9 mouse cellular contexts compared by ENCODE assay signal in the genomic region with DNA sequence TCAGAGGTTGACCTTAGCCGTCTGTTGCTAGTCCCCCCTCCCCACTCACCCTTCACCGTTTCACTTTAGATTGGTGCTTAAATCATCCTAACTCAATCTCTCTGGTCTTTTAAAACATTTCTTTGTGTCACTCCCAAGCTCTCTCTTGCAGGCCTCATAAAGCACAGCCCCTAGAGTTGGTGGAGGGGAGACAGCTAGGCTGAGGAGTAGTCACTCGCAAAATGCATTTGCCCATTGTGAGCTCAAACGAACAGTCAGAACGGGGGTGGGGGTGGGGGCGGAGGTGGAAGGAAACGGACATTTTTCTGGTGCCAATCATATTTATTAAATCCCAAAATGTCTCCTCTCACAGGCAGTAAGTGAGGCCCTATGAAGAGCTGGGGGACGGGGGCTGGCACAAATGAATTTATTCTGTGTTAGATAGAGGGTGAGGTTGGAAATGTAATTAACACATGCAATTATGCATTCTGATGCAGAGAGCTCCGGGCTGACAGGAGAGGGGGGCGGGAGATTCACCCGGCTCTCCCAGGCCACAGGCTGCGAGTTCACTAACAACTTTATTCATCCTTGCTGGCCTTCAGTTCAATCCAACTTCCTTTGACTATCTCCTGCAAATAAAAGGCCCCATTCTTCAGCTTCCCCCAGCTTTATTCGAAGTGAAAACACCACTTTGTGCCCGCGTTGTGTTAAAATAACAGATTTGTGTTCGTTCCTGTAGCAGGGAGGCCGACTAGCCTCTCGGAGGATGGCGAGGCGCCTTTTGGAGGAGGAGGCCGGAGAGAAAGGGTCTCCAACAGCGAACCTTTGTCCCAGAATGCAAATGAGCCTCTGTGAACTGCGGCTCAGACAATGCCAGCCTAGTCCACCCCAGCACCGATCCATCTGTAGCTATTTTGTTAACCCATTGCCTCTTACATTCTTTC.
A peak's percentile ranks its signal among the peaks of the same experiment; 100 is the strongest.
DNase-seq lines count a peak whose midpoint lies in the region; ATAC-seq lines count a peak whose summit lies in the region.
"Had no signal": no experiment of that assay in that cellular context is flagged by ENCODE, and none has a peak within 500 bp of the region (broad histone marks: within the 10 kb centered on the region; RNA-seq: fewer than 3 reads in every experiment).

No protein-coding gene starts in this region.

- peak overlapping the region; percentile 67 for H3K27ac ChIP-seq in hindbrain, embryonic 15.5 days (replicated peaks)
- H3K27ac ChIP-seq in midbrain, embryonic 14.5 days (replicated peaks; ENCODE audit: low read depth, low read length) = peak overlapping the region; percentile 39

- 11% methylated on average over 24 of the region's 24 CpGs for WGBS in hindbrain, embryonic 15.5 days
- WGBS in midbrain, embryonic 14.5 days = 4% methylated on average over 24 of the region's 24 CpGs

- H3K9ac ChIP-seq in hindbrain, embryonic 15.5 days = no peak overlapping the region
- H3K9ac ChIP-seq in midbrain, embryonic 14.5 days (replicated peaks; ENCODE audit: low read length) = no peak overlapping the region; the same call in 1 of the 2 replicates

- no peaks in the 10 kb centered on the region for H3K9me3 ChIP-seq in hindbrain, embryonic 15.5 days
- H3K9me3 ChIP-seq in midbrain, embryonic 14.5 days (ENCODE audit: control insufficient read depth, low read length) = no peaks in the 10 kb centered on the region

- peak; percentile 78 for ATAC-seq in hindbrain, embryonic 15.5 days (ENCODE audit: low FRiP score, low read depth)
- ATAC-seq in midbrain, embryonic 14.5 days (ENCODE audit: low FRiP score, low TSS enrichment) = peak; percentile 90
- ATAC-seq in granulocyte monocyte progenitor cell, adult 5-6 weeks (replicated peaks; ENCODE audit: poor library complexity, severe bottlenecking) = no peak

- peak; percentile 66 for DNase-seq in WW6 (ENCODE audit: low read depth, low spot score)
- DNase-seq in embryo, embryonic 11 days = peak; percentile 87
- DNase-seq in midbrain, embryonic 14.5 days = peak; percentile 82
- DNase-seq in gastrocnemius, postnatal 14 days = no peak
- DNase-seq in lung, postnatal 4 days = no peak
- no peak for DNase-seq in gastrocnemius, postnatal 10 days

- intact Hi-C loops in gastrocnemius, postnatal 14 days (cut with DNase I; ENCODE audit: low total_unique reads) = no loop called here

- peaks cover 9% of the 10 kb centered on the region for H3K27me3 ChIP-seq in hindbrain, embryonic 15.5 days
- H3K27me3 ChIP-seq in midbrain, embryonic 14.5 days (ENCODE audit: control insufficient read depth, insufficient read depth, low read length) = no peaks in the 10 kb centered on the region; the same call in 1 of the 2 replicates

- H3K4me3 ChIP-seq in hindbrain, embryonic 15.5 days = no peak overlapping the region
- H3K4me3 ChIP-seq in midbrain, embryonic 14.5 days (replicated peaks; ENCODE audit: low read depth, low read length) = no peak overlapping the region
- H3K4me3 ChIP-seq: myocyte had no signal

- H3K36me3 ChIP-seq in hindbrain, embryonic 15.5 days = no peaks in the 10 kb centered on the region
- H3K36me3 ChIP-seq in midbrain, embryonic 14.5 days (ENCODE audit: control insufficient read depth, insufficient read depth, low read length) = no peaks in the 10 kb centered on the region

- peaks cover 40% of the 10 kb centered on the region for H3K4me1 ChIP-seq in hindbrain, embryonic 15.5 days (replicated peaks)
- peaks cover 16% of the 10 kb centered on the region for H3K4me1 ChIP-seq in midbrain, embryonic 14.5 days (ENCODE audit: control insufficient read depth, insufficient read depth, low read length)

- peak overlapping the region; percentile 3; the same call in 1 of the 2 replicates for H3K4me2 ChIP-seq in hindbrain, embryonic 15.5 days
- peak overlapping the region; percentile 27; the same call in 1 of the 2 replicates for H3K4me2 ChIP-seq in midbrain, embryonic 14.5 days (ENCODE audit: low read length)

Comparison
In these comparisons a context has a peak if more than half of its experiments do, and no peak if none do; other contexts are left out.
1. DNase-seq: peak in WW6 (single experiment), embryo, embryonic 11 days (single experiment) and midbrain, embryonic 14.5 days (single experiment); none in gastrocnemius, postnatal 14 days (single experiment), lung, postnatal 4 days (0 of 2) and gastrocnemius, postnatal 10 days (single experiment).